Mouse (Mus musculus): ENCODE measurements around the gene Npas3. TPM values are rescaled to one million over a fixed set of nuclear protein-coding genes. Genes with fewer than 3 reads are reported as not detected.
"Not testable (repeated sequence)": the region's sequence is repeated elsewhere in the genome, so short reads cannot be mapped to it uniquely, and the experiment has no call there.

Gene Npas3
- polyA plus RNA-seq, 1 experiment from 2014 or later: 7.2 TPM

- Histone ChIP-seq H3K4me1 (peaks cover 61% of the 10 kb centered on the region), H3K9me3 (no peaks in the 10 kb centered on the region), H3K27me3 (ENCODE audit: poor library complexity, severe bottlenecking) (peaks cover 43% of the 10 kb centered on the region), H3K4me3 (peak overlapping the region; percentile 86), H3K27ac (peak overlapping the region; percentile 99), H3K36me3 (replicated peaks) (no peaks in the 10 kb centered on the region)
- peak; percentile 76 for DNase-seq (ENCODE audit: extremely low spot score, low spot score)
- under 1% methylated on average over 24 of the region's 32 CpGs for WGBS
Measured at GRCm38 (mm10) chr12:53253461-53254159, 5.1 kb downstream of the Npas3 start.

- Histone ChIP-seq H3K9me3 (no peaks in the 10 kb centered on the region), H3K36me3 (replicated peaks) (no peaks in the 10 kb centered on the region), H3K27me3 (ENCODE audit: poor library complexity, severe bottlenecking) (peaks cover 38% of the 10 kb centered on the region), H3K27ac (peak overlapping the region; percentile 99), H3K4me1 (peaks cover 57% of the 10 kb centered on the region), H3K4me3 (peak overlapping the region; percentile 86)
- no peak for DNase-seq (ENCODE audit: extremely low spot score, low spot score)
- WGBS: under 1% methylated on average over 6 of the region's 6 CpGs
Measured at GRCm38 (mm10) chr12:53254160-53254480, 5.6 kb downstream of the Npas3 start.

GRCm38 (mm10) chr12:53274502-53274901, 26.0 kb downstream of the Npas3 start:
- H3K27me3 ChIP-seq (ENCODE audit: poor library complexity, severe bottlenecking); DNase-seq (ENCODE audit: extremely low spot score, low spot score); H3K4me3 ChIP-seq; H3K9me3 ChIP-seq; H3K36me3 ChIP-seq (replicated peaks); H3K27ac ChIP-seq: not testable (repeated sequence)
- H3K4me1 ChIP-seq: peaks cover 21% of the 10 kb centered on the region

DNA sequence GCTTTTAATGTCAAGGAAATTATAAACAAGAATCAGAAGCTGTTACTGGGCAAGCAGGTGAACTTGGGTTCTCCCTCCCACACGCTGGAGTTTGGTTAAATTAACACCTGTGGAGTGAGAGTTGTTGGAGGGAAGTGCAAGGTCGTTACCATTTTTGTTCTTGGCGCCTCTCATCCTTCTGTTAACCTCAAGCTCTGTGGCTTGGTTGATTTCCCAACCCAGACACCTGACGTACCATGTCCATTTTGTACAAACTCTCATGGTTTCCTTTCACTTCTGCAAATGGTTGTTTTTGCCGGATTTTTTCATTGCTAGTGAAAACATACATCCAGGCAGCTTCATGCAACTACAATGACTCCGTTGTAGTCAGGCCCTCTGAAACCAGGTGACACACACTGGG, 28.9 kb downstream of the Npas3 start:
- no peak for DNase-seq (ENCODE audit: extremely low spot score, low spot score)
- Histone ChIP-seq H3K27me3 (ENCODE audit: poor library complexity, severe bottlenecking) (no peaks in the 10 kb centered on the region), H3K4me3 (no peak overlapping the region), H3K9me3 (no peaks in the 10 kb centered on the region), H3K27ac (no peak overlapping the region), H3K36me3 (replicated peaks) (peaks cover 2% of the 10 kb centered on the region; the same call in 1 of the 2 replicates), H3K4me1 (peaks cover 4% of the 10 kb centered on the region)
- 87% methylated on average over 6 of the region's 6 CpGs for WGBS

GRCm38 (mm10) chr12:53290341-53290740, 41.9 kb downstream of the Npas3 start:
- H3K4me1 ChIP-seq: peaks cover 51% of the 10 kb centered on the region
- DNase-seq (ENCODE audit: extremely low spot score, low spot score): no peak
- H3K9me3 ChIP-seq: no peaks in the 10 kb centered on the region
- 85% methylated on average over 4 of the region's 4 CpGs for WGBS
- no peaks in the 10 kb centered on the region for H3K27me3 ChIP-seq (ENCODE audit: poor library complexity, severe bottlenecking)
- H3K4me3 ChIP-seq: no peak overlapping the region
- peaks cover 20% of the 10 kb centered on the region for H3K36me3 ChIP-seq (replicated peaks)
- H3K27ac ChIP-seq: 0 out of 2 replicates have a peak overlapping the region, but pooled peaks have one; percentile 85

DNA sequence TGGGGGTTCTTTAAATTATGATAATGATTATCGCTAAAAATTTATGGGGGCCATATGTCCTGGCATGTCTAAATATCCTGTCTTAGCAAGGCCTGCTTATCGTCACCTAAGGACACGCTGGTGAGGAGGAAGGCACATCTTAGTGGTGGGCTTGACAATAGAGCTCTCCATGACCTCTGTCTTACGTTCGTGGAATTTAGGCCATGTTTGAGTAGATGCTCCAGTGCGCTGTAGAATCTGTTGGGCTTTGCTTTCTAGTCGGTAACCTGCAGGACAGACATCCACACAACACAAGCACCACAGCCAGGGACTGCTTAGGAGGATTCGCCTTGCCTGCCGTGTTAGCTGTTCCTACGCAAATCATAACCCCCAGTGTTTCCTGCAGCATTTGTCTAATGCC, 42.4 kb downstream of the Npas3 start:
- H3K9me3 ChIP-seq: no peaks in the 10 kb centered on the region
- no peak overlapping the region for H3K4me3 ChIP-seq
- DNase-seq (ENCODE audit: extremely low spot score, low spot score): no peak
- WGBS: 91% methylated on average over 10 of the region's 10 CpGs
- peaks cover 20% of the 10 kb centered on the region for H3K36me3 ChIP-seq (replicated peaks)
- no peaks in the 10 kb centered on the region for H3K27me3 ChIP-seq (ENCODE audit: poor library complexity, severe bottlenecking)
- peaks cover 56% of the 10 kb centered on the region for H3K4me1 ChIP-seq
- H3K27ac ChIP-seq: peak overlapping the region; percentile 85; the same call in 1 of the 2 replicates

- H3K27me3 ChIP-seq (ENCODE audit: poor library complexity, severe bottlenecking): no peaks in the 10 kb centered on the region
- DNase-seq (ENCODE audit: extremely low spot score, low spot score): no peak
- H3K4me3 ChIP-seq: peak overlapping the region; percentile 15; the same call in 1 of the 2 replicates
- 75% methylated on average over 8 of the region's 8 CpGs for WGBS
- peaks cover 20% of the 10 kb centered on the region for H3K36me3 ChIP-seq (replicated peaks)
- H3K27ac ChIP-seq: peak overlapping the region; percentile 85
- no peaks in the 10 kb centered on the region for H3K9me3 ChIP-seq
- H3K4me1 ChIP-seq: peaks cover 68% of the 10 kb centered on the region
Measured at GRCm38 (mm10) chr12:53292010-53292409, 43.5 kb downstream of the Npas3 start.

DNA sequence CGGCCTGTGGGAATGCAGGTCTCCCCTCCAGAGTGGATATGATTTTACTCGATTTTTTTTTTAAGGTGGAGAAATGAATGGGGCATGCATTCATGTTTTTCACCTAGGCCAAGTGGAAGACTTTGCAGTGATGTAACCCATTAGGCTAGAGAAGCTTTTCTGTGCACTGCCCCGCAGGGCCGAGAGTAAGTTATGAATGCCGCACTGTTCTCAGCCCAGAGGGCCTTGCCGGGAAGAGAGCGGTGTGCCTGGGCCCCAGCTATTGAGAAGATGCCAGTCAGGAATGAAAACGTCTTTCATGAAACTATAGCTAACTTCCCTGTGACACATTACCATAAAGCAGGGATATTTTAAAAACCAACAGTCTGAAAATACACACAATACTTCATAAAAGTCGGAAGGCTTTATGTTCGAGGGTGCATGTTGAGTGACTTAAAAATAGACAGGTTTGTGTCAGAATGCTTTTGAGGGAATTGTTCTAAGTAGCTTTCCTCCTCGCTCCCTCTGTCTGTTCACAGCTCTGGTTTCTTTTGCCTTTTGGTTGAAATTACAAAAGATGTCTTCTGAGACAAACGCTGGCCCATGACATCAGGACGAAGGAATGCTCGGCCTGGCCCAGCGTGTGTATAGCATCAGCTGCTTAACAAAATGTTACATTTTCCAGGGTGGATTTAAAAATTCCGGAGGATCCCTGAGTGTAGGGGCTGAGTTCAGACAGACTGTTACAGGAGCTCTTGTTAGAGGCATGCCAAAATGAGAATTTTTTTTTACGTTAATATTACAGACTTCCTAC, 44.2 kb downstream of the Npas3 start:
- H3K27ac ChIP-seq: peak overlapping the region; percentile 85
- WGBS: 31% methylated on average over 17 of the region's 17 CpGs
- H3K9me3 ChIP-seq: no peaks in the 10 kb centered on the region
- no peaks in the 10 kb centered on the region for H3K27me3 ChIP-seq (ENCODE audit: poor library complexity, severe bottlenecking)
- peak; percentile 65 for DNase-seq (ENCODE audit: extremely low spot score, low spot score)
- peaks cover 74% of the 10 kb centered on the region for H3K4me1 ChIP-seq
- peaks cover 16% of the 10 kb centered on the region for H3K36me3 ChIP-seq (replicated peaks)
- peak overlapping the region; percentile 15; the same call in 1 of the 2 replicates for H3K4me3 ChIP-seq

DNA sequence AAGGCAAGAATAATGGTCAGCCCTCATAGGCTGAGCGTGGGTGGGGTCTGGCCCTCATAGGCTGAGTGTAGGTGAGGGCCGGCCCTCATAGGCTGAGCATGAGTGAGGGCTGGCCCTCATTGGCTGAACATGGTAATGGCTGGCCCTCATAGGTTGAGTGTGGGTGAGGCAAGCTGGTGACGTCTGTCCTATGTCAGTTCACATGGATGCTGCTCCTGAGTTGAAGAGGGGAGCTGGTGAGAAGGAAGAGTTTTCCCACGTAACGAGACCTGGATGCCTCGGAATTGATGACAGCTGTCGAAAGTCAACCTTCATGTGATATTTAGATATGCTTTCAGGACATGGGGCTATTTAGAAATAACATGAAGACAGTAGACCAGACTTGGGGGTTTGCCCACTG, 45.5 kb downstream of the Npas3 start:
- WGBS: 94% methylated on average over 7 of the region's 7 CpGs
- Histone ChIP-seq H3K4me1 (peaks cover 86% of the 10 kb centered on the region), H3K9me3 (no peaks in the 10 kb centered on the region), H3K27ac (peak overlapping the region; percentile 49), H3K36me3 (replicated peaks) (peaks cover 14% of the 10 kb centered on the region), H3K27me3 (ENCODE audit: poor library complexity, severe bottlenecking) (no peaks in the 10 kb centered on the region), H3K4me3 (no peak overlapping the region)
- DNase-seq (ENCODE audit: extremely low spot score, low spot score): no peak

GRCm38 (mm10) chr12:53295747-53296146, 47.3 kb downstream of the Npas3 start:
- DNase-seq (ENCODE audit: extremely low spot score, low spot score): no peak
- WGBS: 70% methylated on average over 7 of the region's 7 CpGs
- H3K27ac ChIP-seq: peak overlapping the region; percentile 36; the same call in 1 of the 2 replicates
- no peak overlapping the region for H3K4me3 ChIP-seq
- H3K4me1 ChIP-seq: peaks cover 93% of the 10 kb centered on the region
- no peaks in the 10 kb centered on the region for H3K9me3 ChIP-seq
- peaks cover 21% of the 10 kb centered on the region for H3K36me3 ChIP-seq (replicated peaks)
- no peaks in the 10 kb centered on the region for H3K27me3 ChIP-seq (ENCODE audit: poor library complexity, severe bottlenecking)

DNA sequence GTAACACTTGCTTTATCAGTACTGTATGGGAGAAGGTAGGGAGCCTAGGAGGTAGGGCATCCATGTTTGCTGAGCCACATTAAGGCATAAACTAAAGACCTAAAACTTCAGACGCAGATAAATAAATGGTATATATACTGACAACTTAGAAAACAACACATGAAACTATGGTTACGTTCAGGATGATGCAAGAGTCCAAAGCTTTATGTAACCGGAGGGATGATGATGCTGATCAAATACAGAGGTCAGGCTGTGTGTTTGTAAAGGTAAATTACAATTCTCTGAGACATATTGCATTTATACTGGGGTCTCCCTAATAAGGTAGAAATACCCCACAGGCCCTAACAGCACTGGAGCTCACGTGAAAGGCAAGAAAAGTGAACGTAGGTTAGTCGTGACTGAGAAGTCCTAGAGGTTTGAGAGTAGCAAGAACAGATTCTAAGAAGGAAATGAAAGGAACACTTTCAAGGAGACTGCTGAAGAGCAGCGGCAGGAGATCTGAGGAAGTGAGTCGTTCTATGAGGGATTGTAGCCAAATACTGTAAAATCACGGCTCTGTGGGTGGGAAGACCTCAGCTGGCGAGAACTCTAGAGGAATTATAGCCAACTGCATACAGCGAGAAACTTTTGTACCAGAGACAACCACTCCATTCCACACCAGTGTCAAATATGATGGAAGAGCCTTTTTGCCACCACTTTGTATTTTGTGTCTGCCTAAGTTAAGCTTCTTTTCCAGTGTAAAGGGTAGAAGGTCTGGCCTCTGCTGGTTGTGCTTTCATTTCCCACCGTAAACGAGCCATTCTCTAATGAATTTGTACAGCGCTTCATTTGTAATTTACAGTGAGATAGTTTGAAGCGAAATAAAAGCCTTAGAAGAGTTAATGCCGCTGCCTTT, 49.7 kb downstream of the Npas3 start:
- no peaks in the 10 kb centered on the region for H3K9me3 ChIP-seq
- 88% methylated on average over 16 of the region's 16 CpGs for WGBS
- H3K27me3 ChIP-seq (ENCODE audit: poor library complexity, severe bottlenecking): no peaks in the 10 kb centered on the region
- no peak overlapping the region for H3K27ac ChIP-seq
- peaks cover 74% of the 10 kb centered on the region for H3K4me1 ChIP-seq
- DNase-seq (ENCODE audit: extremely low spot score, low spot score): no peak
- H3K36me3 ChIP-seq (replicated peaks): peaks cover 23% of the 10 kb centered on the region
- H3K4me3 ChIP-seq: no peak overlapping the region

GRCm38 (mm10) chr12:53300964-53301363, 52.5 kb downstream of the Npas3 start:
- Histone ChIP-seq H3K27ac (no peak overlapping the region), H3K36me3 (replicated peaks) (peaks cover 14% of the 10 kb centered on the region; the same call in 1 of the 2 replicates), H3K9me3 (no peaks in the 10 kb centered on the region), H3K4me1 (peaks cover 58% of the 10 kb centered on the region), H3K27me3 (ENCODE audit: poor library complexity, severe bottlenecking) (no peaks in the 10 kb centered on the region), H3K4me3 (no peak overlapping the region)
- WGBS: 57% methylated on average over 2 of the region's 2 CpGs
- no peak for DNase-seq (ENCODE audit: extremely low spot score, low spot score)

Measured in forebrain, embryonic 10.5 days (tissue).